Comparison of ENCODE assay signal across 14 mouse cellular contexts in the genomic region with DNA sequence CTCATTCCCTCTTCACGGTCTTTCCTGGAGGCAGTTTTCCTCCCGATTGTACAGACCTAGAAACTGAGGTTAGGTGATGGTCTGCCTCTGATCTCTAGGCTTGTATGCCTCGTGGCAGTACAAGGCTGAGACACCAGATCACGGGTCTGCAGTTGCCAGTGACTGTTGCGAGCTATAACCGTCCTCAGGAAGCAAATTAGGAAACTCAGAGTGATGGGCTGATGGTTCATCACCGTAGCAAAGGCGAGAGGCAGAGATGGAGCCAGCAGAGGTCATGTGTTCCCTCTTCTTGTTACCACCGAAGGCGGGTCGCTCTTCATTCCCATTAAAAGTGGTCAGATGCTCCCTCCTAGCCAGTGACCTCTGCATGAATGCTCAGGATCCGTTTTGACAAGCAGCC. TPM values are rescaled to one million over a fixed set of nuclear protein-coding genes. Genes with fewer than 3 reads are reported as not detected.
A peak's percentile ranks its signal among the peaks of the same experiment; 100 is the strongest.
DNase-seq lines count a peak whose midpoint lies in the region; ATAC-seq and TF ChIP-seq lines count a peak whose summit lies in the region.
"Had no signal": no experiment of that assay in that cellular context is flagged by ENCODE, and none has a peak within 500 bp of the region (broad histone marks: within the 10 kb centered on the region; RNA-seq: fewer than 3 reads in every experiment).

No protein-coding gene starts in this region.

- no peaks in the 10 kb centered on the region for H3K27me3 ChIP-seq in heart, embryonic 11.5 days (ENCODE audit: control insufficient read depth, insufficient read depth, low read length)
- no peaks in the 10 kb centered on the region for H3K27me3 ChIP-seq in liver, embryonic 11.5 days (replicated peaks; ENCODE audit: control insufficient read depth, insufficient read depth, low read length)
- H3K27me3 ChIP-seq in liver, postnatal 0 days (ENCODE audit: insufficient read depth, low read length) = no peaks in the 10 kb centered on the region
- no peaks in the 10 kb centered on the region for H3K27me3 ChIP-seq in neural tube, embryonic 13.5 days
- H3K27me3 ChIP-seq: CH12.LX had no signal

- H3K9me3 ChIP-seq in heart, embryonic 11.5 days (replicated peaks; ENCODE audit: control insufficient read depth, low read length) = no peaks in the 10 kb centered on the region
- no peaks in the 10 kb centered on the region for H3K9me3 ChIP-seq in liver, embryonic 11.5 days (ENCODE audit: control insufficient read depth, low read length)
- no peaks in the 10 kb centered on the region for H3K9me3 ChIP-seq in liver, postnatal 0 days (ENCODE audit: low read length)
- H3K9me3 ChIP-seq in neural tube, embryonic 13.5 days = no peaks in the 10 kb centered on the region

- no peak overlapping the region for H3K27ac ChIP-seq in heart, embryonic 11.5 days (ENCODE audit: low read depth, low read length)
- H3K27ac ChIP-seq in liver, embryonic 11.5 days (ENCODE audit: low read depth, low read length) = no peak overlapping the region
- H3K27ac ChIP-seq in liver, postnatal 0 days (ENCODE audit: low read depth) = no peak overlapping the region
- H3K27ac ChIP-seq in neural tube, embryonic 13.5 days (replicated peaks) = no peak overlapping the region
- H3K27ac ChIP-seq: left cerebral cortex, adult 2 months had no signal

- H3K9ac ChIP-seq in heart, embryonic 11.5 days (ENCODE audit: low read depth, low read length) = no peak overlapping the region
- H3K9ac ChIP-seq in liver, embryonic 11.5 days (ENCODE audit: low read depth, low read length) = no peak overlapping the region
- H3K9ac ChIP-seq in liver, postnatal 0 days (replicated peaks) = no peak overlapping the region
- H3K9ac ChIP-seq in neural tube, embryonic 13.5 days = 0 out of 2 replicates have a peak overlapping the region, but pooled peaks have one; percentile 5

- intact Hi-C loops in heart, postnatal 36 days (cut with DNase I) = no loop called here

- no peak for DNase-seq in heart, postnatal 36 days
- DNase-seq in liver, embryonic 11.5 days (ENCODE audit: low spot score) = no peak
- DNase-seq in liver, postnatal 0 days = no peak
- DNase-seq in layer of hippocampus, postnatal 36 days = no peak
- DNase-seq: adrenal gland, postnatal 10 days; cerebellum, adult 11 months; kidney, postnatal 14 days; lung, adult 18-20 months had no signal

- 18% methylated on average over 12 of the region's 12 CpGs for WGBS in heart, embryonic 11.5 days (ENCODE audit: insufficient replicate concordance)
- 25% methylated on average over 12 of the region's 12 CpGs for WGBS in liver, embryonic 11.5 days
- WGBS in liver, postnatal 0 days (ENCODE audit: insufficient replicate concordance) = 33% methylated on average over 12 of the region's 12 CpGs
- WGBS in neural tube, embryonic 13.5 days = 22% methylated on average over 12 of the region's 12 CpGs

- no peak for TF ChIP-seq CTCF in liver, postnatal 0 days (IDR thresholded peaks at IDR 0.05; ENCODE audit: low read depth)

- peaks cover 86% of the 10 kb centered on the region for H3K4me1 ChIP-seq in heart, embryonic 11.5 days (ENCODE audit: control insufficient read depth, insufficient read depth, low read length)
- peaks cover 74% of the 10 kb centered on the region for H3K4me1 ChIP-seq in liver, embryonic 11.5 days (replicated peaks; ENCODE audit: control insufficient read depth, insufficient read depth, low read length)
- peaks cover 45% of the 10 kb centered on the region for H3K4me1 ChIP-seq in liver, postnatal 0 days (ENCODE audit: insufficient read depth)
- H3K4me1 ChIP-seq in neural tube, embryonic 13.5 days (replicated peaks) = peaks cover 96% of the 10 kb centered on the region

- no peak for TF ChIP-seq EP300 in liver, postnatal 0 days (IDR thresholded peaks at IDR 0.05; ENCODE audit: low read depth)

- no peak overlapping the region for H3K4me3 ChIP-seq in heart, embryonic 11.5 days (ENCODE audit: low read depth, low read length)
- no peak overlapping the region for H3K4me3 ChIP-seq in liver, embryonic 11.5 days (ENCODE audit: low read depth, low read length)
- no peak overlapping the region for H3K4me3 ChIP-seq in liver, postnatal 0 days (ENCODE audit: low read depth, low read length)
- no peak overlapping the region for H3K4me3 ChIP-seq in neural tube, embryonic 13.5 days
- H3K4me3 ChIP-seq: left cerebral cortex, adult 2 months had no signal

- no peaks in the 10 kb centered on the region for H3K36me3 ChIP-seq in heart, embryonic 11.5 days (ENCODE audit: control insufficient read depth, insufficient read depth, low read length)
- H3K36me3 ChIP-seq in liver, embryonic 11.5 days (ENCODE audit: control insufficient read depth, insufficient read depth, low read length) = no peaks in the 10 kb centered on the region
- no peaks in the 10 kb centered on the region for H3K36me3 ChIP-seq in liver, postnatal 0 days (replicated peaks; ENCODE audit: insufficient read depth, low read length)
- H3K36me3 ChIP-seq in neural tube, embryonic 13.5 days = no peaks in the 10 kb centered on the region

- peak overlapping the region; percentile 35 for H3K4me2 ChIP-seq in heart, embryonic 11.5 days
- H3K4me2 ChIP-seq in liver, embryonic 11.5 days = peak overlapping the region; percentile 3; the same call in 1 of the 2 replicates
- H3K4me2 ChIP-seq in liver, postnatal 0 days (ENCODE audit: low read depth, low read length) = no peak overlapping the region
- 0 out of 2 replicates have a peak overlapping the region, but pooled peaks have one; percentile 9 for H3K4me2 ChIP-seq in neural tube, embryonic 13.5 days

- no peak for ATAC-seq in heart, embryonic 11.5 days (replicated peaks; ENCODE audit: insufficient number of reproducible peaks, low FRiP score, low TSS enrichment)
- no peak for ATAC-seq in liver, embryonic 11.5 days (replicated peaks; ENCODE audit: low FRiP score)
- no peak for ATAC-seq in liver, postnatal 0 days
- ATAC-seq in granulocyte monocyte progenitor cell, adult 5-6 weeks (replicated peaks; ENCODE audit: poor library complexity, severe bottlenecking) = peak; percentile 43
- no peak for ATAC-seq in neural tube, embryonic 13.5 days (ENCODE audit: low read depth)
- ATAC-seq: forebrain, embryonic 14.5 days had no signal

RNA-seq across cellular contexts. Expression of a gene that starts 6.4 kb away (rescaled TPM):
- 16.0 and 17.9 TPM in 2 replicates for polyA plus RNA-seq in heart, embryonic 11.5 days (2014; fragmentation: Nextera tagmentation; extraction: Ambion mirVana)
- 10 to 100 TPM; 11.5 to 15.0 TPM for total RNA-seq in heart, postnatal 36 days (2021)
- polyA plus RNA-seq in liver, embryonic 11.5 days (2014; fragmentation: Nextera tagmentation; extraction: Ambion mirVana) = 12.6 and 13.0 TPM in 2 replicates
- 2.6 and 2.7 TPM in 2 replicates for polyA plus RNA-seq in liver, postnatal 0 days (2015; fragmentation: Nextera tagmentation; extraction: Ambion mirVana)
- total RNA-seq in granulocyte monocyte progenitor cell, adult 5-6 weeks (2014; fragmentation: Nextera tagmentation) = 100 and 123 TPM in 2 replicates
- total RNA-seq in granulocyte monocyte progenitor cell, adult 5-6 weeks (2017) = 75.5 and 83.9 TPM in 2 replicates
- 6.9 and 8.8 TPM in 2 replicates for polyA plus RNA-seq in neural tube, embryonic 13.5 days (2015; fragmentation: Nextera tagmentation; extraction: Ambion mirVana)
- 10 to 100 TPM in 1 of 2 experiments, 1 to 10 TPM in 1; 9.9 to 11.2 TPM for total RNA-seq in layer of hippocampus, postnatal 36 days (2021)
